ENCODE assay signal across 25 mouse cellular contexts in genomic region chrX:13263356-13263755, GRCm38 (mm10).
"Had no signal": no experiment of that assay in that cellular context is flagged by ENCODE, and none has a peak within 500 bp of the region (broad histone marks: within the 10 kb centered on the region; RNA-seq: fewer than 3 reads in every experiment).

No protein-coding gene starts in this region.

- H3K4me2 ChIP-seq: heart, embryonic 12.5 days; hindbrain, embryonic 12.5 days; hindbrain, embryonic 15.5 days; kidney, embryonic 15.5 days; limb, embryonic 13.5 days; limb, embryonic 15.5 days; liver, embryonic 11.5 days had no signal

- H3K9me3 ChIP-seq: heart, embryonic 10.5 days; heart, embryonic 12.5 days; hindbrain, embryonic 10.5 days; hindbrain, embryonic 12.5 days; hindbrain, embryonic 15.5 days; kidney, embryonic 15.5 days; limb, embryonic 13.5 days; limb, embryonic 15.5 days had no signal

- H3K9ac ChIP-seq: heart, embryonic 12.5 days; hindbrain, embryonic 12.5 days; hindbrain, embryonic 15.5 days; kidney, embryonic 15.5 days; limb, embryonic 13.5 days; limb, embryonic 15.5 days; liver, embryonic 14.5 days had no signal

- H3K36me3 ChIP-seq: heart, embryonic 10.5 days; heart, embryonic 12.5 days; hindbrain, embryonic 10.5 days; hindbrain, embryonic 12.5 days; hindbrain, embryonic 15.5 days; kidney, embryonic 15.5 days; limb, embryonic 13.5 days; limb, embryonic 15.5 days had no signal

- H3K4me1 ChIP-seq: heart, embryonic 10.5 days; heart, embryonic 12.5 days; hindbrain, embryonic 10.5 days; hindbrain, embryonic 12.5 days; hindbrain, embryonic 15.5 days; kidney, embryonic 15.5 days; limb, embryonic 13.5 days; limb, embryonic 15.5 days had no signal

- ATAC-seq: hindbrain, postnatal 0 days; intestine, embryonic 16.5 days had no signal

- H3K27ac ChIP-seq: heart, embryonic 10.5 days; hindbrain, embryonic 10.5 days; hindbrain, embryonic 12.5 days; hindbrain, embryonic 15.5 days; hindbrain, postnatal 0 days; kidney, embryonic 15.5 days; kidney, postnatal 0 days; limb, embryonic 13.5 days; limb, embryonic 15.5 days; liver, embryonic 14.5 days had no signal

- DNase-seq: gastrocnemius, postnatal 25 days; heart, adult 18-20 months; heart, postnatal 10 days; heart, postnatal 4 days; kidney, adult 11 months; kidney, adult 2 months; kidney, adult 9 months; kidney, postnatal 14 days; kidney, postnatal 36 days; layer of hippocampus, adult 9-11 months; layer of hippocampus, postnatal 36 days; left cerebral cortex, postnatal 4 days had no signal

- H3K27me3 ChIP-seq: hindbrain, embryonic 15.5 days; limb, embryonic 13.5 days; limb, embryonic 15.5 days had no signal

- H3K4me3 ChIP-seq: heart, embryonic 10.5 days; heart, embryonic 12.5 days; hindbrain, embryonic 10.5 days; hindbrain, embryonic 12.5 days; hindbrain, embryonic 15.5 days; kidney, embryonic 15.5 days; limb, embryonic 13.5 days; limb, embryonic 15.5 days had no signal
